Mouse (Mus musculus) bone marrow macrophage, adult 2 months (primary cell): ENCODE data around the gene Chd8.

Experiments used
- CTCF ChIP-seq: IDR thresholded peaks from 2 replicates; pipeline ENCODE4 v1.5.1; 2012; ENCODE audit warnings: low read depth, mild to moderate bottlenecking, low read length, moderate library complexity
- POLR2A ChIP-seq: IDR thresholded peaks from 2 replicates; pipeline ENCODE4 v1.6.1; 2012; ENCODE audit warnings: mild to moderate bottlenecking, low read depth, low read length, borderline replicate concordance

- TF ChIP-seq CTCF (no peak), POLR2A (no peak)
These were observed 59.4 kb downstream of the Chd8 start for GRCm38 (mm10) chr14:52198141-52198540.
